Mouse (Mus musculus) neural tube, embryonic 12.5 days (tissue): Measurements from ENCODE around the gene Ints13. TPM values are rescaled to one million over a fixed set of nuclear protein-coding genes. Genes with fewer than 3 reads are reported as not detected.
A peak's percentile ranks its signal among the peaks of the same experiment; 100 is the strongest.
"Not testable (repeated sequence)": the region's sequence is repeated elsewhere in the genome, so short reads cannot be mapped to it uniquely, and the experiment has no call there.

Experiments
- ATAC-seq: fragments of 200-750 bp; cut with Nextera tagmentation; 2 replicates; pipeline ENCODE4 v1.8.0; 2017; ENCODE audit warnings: low read depth, mild to moderate bottlenecking, moderate TSS enrichment, moderate library complexity; ENCODE audit not compliant: low FRiP score
- H3K27ac ChIP-seq: fragments of 300-500 bp; sonication (generic); 2 replicates; pipeline ENCODE4 v1.5.1; 2016
- H3K27me3 ChIP-seq: fragments of 300-500 bp; sonication (generic); replicated peaks from 2 replicates; pipeline ENCODE4 v1.6.1; 2016; ENCODE audit warnings: mild to moderate bottlenecking
- H3K36me3 ChIP-seq: fragments of 300-500 bp; sonication (generic); 2 replicates; pipeline ENCODE4 v1.6.1; 2016; ENCODE audit warnings: mild to moderate bottlenecking
- H3K4me1 ChIP-seq: fragments of 300-500 bp; sonication (generic); 2 replicates; pipeline ENCODE4 v1.6.1; 2016
- H3K4me2 ChIP-seq: fragments of 300-500 bp; sonication (generic); replicated peaks from 2 replicates; pipeline ENCODE4 v1.6.1; 2016; ENCODE audit warnings: mild to moderate bottlenecking
- H3K4me3 ChIP-seq: fragments of 300-500 bp; sonication (generic); 2 replicates; pipeline ENCODE4 v1.5.1; 2016
- H3K9ac ChIP-seq: fragments of 300-500 bp; sonication (generic); 2 replicates; pipeline ENCODE4 v1.6.1; 2016; ENCODE audit warnings: mild to moderate bottlenecking
- H3K9me3 ChIP-seq: fragments of 300-500 bp; sonication (generic); 2 replicates; pipeline ENCODE4 v1.6.1; 2016; ENCODE audit warnings: mild to moderate bottlenecking
- WGBS: fragments of 180-500 bp; shearing (Covaris S2); methylation state at CpG from one replicate; pipeline ENCODE4 v1.1.7; 2016; 5-methylcytosine and 5-hydroxymethylcytosine counted together
- polyA plus RNA-seq: library from polyadenylated mRNA; unstranded; fragments of >200 nt; fragmentation: Nextera tagmentation; extraction: Ambion mirVana; gene quantifications from 2 replicates; pipeline ENCODE4 v1.2.1, GENCODE M21; 2016

The Ints13 gene
- polyA plus RNA-seq, 1 experiment from 2014 or later: 76.9 TPM

GRCm38 (mm10) chr6:146580381-146580926 lies 2.8 kb upstream of the Ints13 start:
- Histone ChIP-seq H3K4me3 (no peak overlapping the region), H3K36me3 (no peaks in the 10 kb centered on the region), H3K4me2 (no peak overlapping the region), H3K27ac (no peak overlapping the region), H3K9me3 (no peaks in the 10 kb centered on the region), H3K4me1 (peaks cover 20% of the 10 kb centered on the region), H3K9ac (no peak overlapping the region), H3K27me3 (no peaks in the 10 kb centered on the region)
- WGBS: 65% methylated on average over 2 of the region's 2 CpGs
- ATAC-seq: no peak

- H3K27me3 ChIP-seq: no peaks in the 10 kb centered on the region
- no peak overlapping the region for H3K27ac ChIP-seq
- peaks cover 29% of the 10 kb centered on the region for H3K4me1 ChIP-seq
- no peaks in the 10 kb centered on the region for H3K9me3 ChIP-seq
- peak overlapping the region; percentile 70 for H3K4me3 ChIP-seq
- H3K9ac ChIP-seq: peak overlapping the region; percentile 90
- no peak for ATAC-seq
- 16% methylated on average over 7 of the region's 7 CpGs for WGBS
- H3K4me2 ChIP-seq: peak overlapping the region; percentile 76
- H3K36me3 ChIP-seq: no peaks in the 10 kb centered on the region
Measured at GRCm38 (mm10) chr6:146578586-146578985, 951 bp upstream of the Ints13 start.

GRCm38 (mm10) chr6:146578111-146578531 lies 486 bp upstream of the Ints13 start:
- peaks cover 29% of the 10 kb centered on the region for H3K4me1 ChIP-seq
- H3K27me3 ChIP-seq: no peaks in the 10 kb centered on the region
- WGBS: under 1% methylated on average over 22 of the region's 22 CpGs
- H3K4me3 ChIP-seq: peak overlapping the region; percentile 70
- H3K9ac ChIP-seq: peak overlapping the region; percentile 90
- H3K4me2 ChIP-seq: peak overlapping the region; percentile 76
- H3K9me3 ChIP-seq: no peaks in the 10 kb centered on the region
- ATAC-seq: no peak; the same call in 1 of the 2 replicates
- H3K27ac ChIP-seq: peak overlapping the region; percentile 84
- H3K36me3 ChIP-seq: no peaks in the 10 kb centered on the region

GRCm38 (mm10) chr6:146576903-146577302 lies 732 bp downstream of the Ints13 start, which contains the start of gene Fgfr1op2:
Gene Fgfr1op2, plus strand, starts transcription at chr6:146577203.
- Histone ChIP-seq H3K27ac (peak within 1 kb of the TSS; percentile 84), H3K9ac (peak within 1 kb of the TSS; percentile 90), H3K4me3 (peak within 1 kb of the TSS; percentile 70), H3K4me2 (peak within 1 kb of the TSS; percentile 76), H3K9me3 (no peaks in the 10 kb centered on the region), H3K4me1 (peaks cover 29% of the 10 kb centered on the region), H3K27me3 (no peaks in the 10 kb centered on the region), H3K36me3 (no peaks in the 10 kb centered on the region)
- 2% methylated on average over 13 of the region's 13 CpGs for WGBS
- no peak for ATAC-seq

- no peak overlapping the region for H3K9ac ChIP-seq
- no peak overlapping the region for H3K4me2 ChIP-seq
- H3K4me3 ChIP-seq: no peak overlapping the region
- H3K36me3 ChIP-seq: no peaks in the 10 kb centered on the region; the same call in 1 of the 2 replicates
- H3K27me3 ChIP-seq: no peaks in the 10 kb centered on the region
- no peak overlapping the region for H3K27ac ChIP-seq
- H3K9me3 ChIP-seq: no peaks in the 10 kb centered on the region
- H3K4me1 ChIP-seq: peaks cover 21% of the 10 kb centered on the region
- ATAC-seq: no peak
Measured at GRCm38 (mm10) chr6:146572073-146572472, 5.6 kb downstream of the Ints13 start.

- not testable (repeated sequence) for H3K4me1 ChIP-seq, H3K27ac ChIP-seq, H3K4me3 ChIP-seq, H3K9me3 ChIP-seq, H3K9ac ChIP-seq, H3K27me3 ChIP-seq, ATAC-seq, H3K4me2 ChIP-seq
- H3K36me3 ChIP-seq: peaks cover 44% of the 10 kb centered on the region
- WGBS: 92% methylated on average over 1 of the region's 1 CpGs
Measured at GRCm38 (mm10) chr6:146562461-146562860, 15.2 kb downstream of the Ints13 start.

GRCm38 (mm10) chr6:146551326-146551725 lies 26.3 kb downstream of the Ints13 start:
- no peak for ATAC-seq
- no peaks in the 10 kb centered on the region for H3K4me1 ChIP-seq
- no peak overlapping the region for H3K9ac ChIP-seq
- H3K4me2 ChIP-seq: no peak overlapping the region
- H3K9me3 ChIP-seq: no peaks in the 10 kb centered on the region
- no peak overlapping the region for H3K4me3 ChIP-seq
- no peaks in the 10 kb centered on the region for H3K27me3 ChIP-seq
- H3K36me3 ChIP-seq: peaks cover 73% of the 10 kb centered on the region
- no peak overlapping the region for H3K27ac ChIP-seq

GRCm38 (mm10) chr6:146550421-146550820 lies 27.2 kb downstream of the Ints13 start:
- no peak overlapping the region for H3K27ac ChIP-seq
- H3K4me1 ChIP-seq: no peaks in the 10 kb centered on the region
- H3K36me3 ChIP-seq: peaks cover 66% of the 10 kb centered on the region
- H3K9me3 ChIP-seq: no peaks in the 10 kb centered on the region
- H3K4me3 ChIP-seq: no peak overlapping the region
- H3K27me3 ChIP-seq: no peaks in the 10 kb centered on the region
- WGBS: 81% methylated on average over 2 of the region's 2 CpGs
- no peak overlapping the region for H3K9ac ChIP-seq
- H3K4me2 ChIP-seq: no peak overlapping the region
- no peak for ATAC-seq

GRCm38 (mm10) chr6:146545289-146545865 lies 32.3 kb downstream of the Ints13 start:
- Histone ChIP-seq H3K4me1 (no peaks in the 10 kb centered on the region), H3K4me3 (no peak overlapping the region), H3K4me2 (no peak overlapping the region), H3K27me3 (no peaks in the 10 kb centered on the region), H3K9me3 (no peaks in the 10 kb centered on the region), H3K27ac (no peak overlapping the region), H3K36me3 (peaks cover 22% of the 10 kb centered on the region), H3K9ac (no peak overlapping the region)
- ATAC-seq: no peak
- WGBS: 91% methylated on average over 5 of the region's 5 CpGs

GRCm38 (mm10) chr6:146544622-146545021 lies 33.0 kb downstream of the Ints13 start:
- Histone ChIP-seq H3K9me3 (no peaks in the 10 kb centered on the region), H3K4me3 (no peak overlapping the region), H3K27me3 (no peaks in the 10 kb centered on the region), H3K4me2 (no peak overlapping the region), H3K9ac (no peak overlapping the region), H3K4me1 (no peaks in the 10 kb centered on the region), H3K27ac (no peak overlapping the region), H3K36me3 (peaks cover 16% of the 10 kb centered on the region; the same call in 1 of the 2 replicates)
- WGBS: 89% methylated on average over 1 of the region's 1 CpGs
- ATAC-seq: no peak

- H3K27ac ChIP-seq: no peak overlapping the region
Measured at GRCm38 (mm10) chr6:146540386-146540785, 37.2 kb downstream of the Ints13 start.

GRCm38 (mm10) chr6:146538661-146539060 lies 39.0 kb downstream of the Ints13 start:
- 59% methylated on average over 4 of the region's 4 CpGs for WGBS
- Histone ChIP-seq H3K36me3 (no peaks in the 10 kb centered on the region), H3K27ac (no peak overlapping the region), H3K4me3 (no peak overlapping the region), H3K27me3 (no peaks in the 10 kb centered on the region), H3K4me1 (no peaks in the 10 kb centered on the region), H3K4me2 (no peak overlapping the region), H3K9ac (no peak overlapping the region), H3K9me3 (no peaks in the 10 kb centered on the region)
- no peak for ATAC-seq

More at GRCm38 (mm10) chr6:146540386-146540785, 37.2 kb downstream of the Ints13 start:
- no peaks in the 10 kb centered on the region for H3K27me3 ChIP-seq
- no peak for ATAC-seq
- no peak overlapping the region for H3K9ac ChIP-seq
- H3K36me3 ChIP-seq: no peaks in the 10 kb centered on the region
- H3K4me3 ChIP-seq: no peak overlapping the region
- H3K4me1 ChIP-seq: no peaks in the 10 kb centered on the region
- 85% methylated on average over 3 of the region's 3 CpGs for WGBS
- H3K9me3 ChIP-seq: no peaks in the 10 kb centered on the region
- no peak overlapping the region for H3K4me2 ChIP-seq

- WGBS: 74% methylated on average over 2 of the region's 2 CpGs
- ATAC-seq: no peak
- no peak overlapping the region for H3K9ac ChIP-seq
- H3K36me3 ChIP-seq: no peaks in the 10 kb centered on the region
- no peak overlapping the region for H3K27ac ChIP-seq
- no peak overlapping the region for H3K4me2 ChIP-seq
- H3K4me3 ChIP-seq: no peak overlapping the region
- no peaks in the 10 kb centered on the region for H3K4me1 ChIP-seq
- no peaks in the 10 kb centered on the region for H3K27me3 ChIP-seq
- no peaks in the 10 kb centered on the region for H3K9me3 ChIP-seq
Measured at GRCm38 (mm10) chr6:146538071-146538470, 39.6 kb downstream of the Ints13 start.
